Mouse (Mus musculus) kidney, adult 11 months (tissue): ENCODE results near the gene Cflar.
"Not testable (repeated sequence)": the region's sequence is repeated elsewhere in the genome, so short reads cannot be mapped to it uniquely, and the experiment has no call there.

Experiments
- DNase-seq: peaks from one replicate; pipeline ENCODE4 v3.0.0; 2022

Gene Cflar

GRCm38 (mm10) chr1:58711365-58712016, at the start of gene Cflar:
Gene Cflar (plus strand): TSS chr1:58711508.
- peak; percentile 76 for DNase-seq

- DNase-seq, result peak; percentile 11
Measured at GRCm38 (mm10) chr1:58662671-58663070, 48.6 kb upstream of the Cflar start.

- DNase-seq, result not testable (repeated sequence)
Measured at GRCm38 (mm10) chr1:58663365-58663764, 47.9 kb upstream of the Cflar start.

- no peak for DNase-seq
Measured at GRCm38 (mm10) chr1:58668191-58668590, 43.1 kb upstream of the Cflar start.

GRCm38 (mm10) chr1:58669635-58670034, 41.7 kb upstream of the Cflar start:
- not testable (repeated sequence) for DNase-seq

GRCm38 (mm10) chr1:58672116-58672515, 39.2 kb upstream of the Cflar start:
- DNase-seq, result no peak

GRCm38 (mm10) chr1:58675011-58675410, 36.3 kb upstream of the Cflar start:
- DNase-seq, result no peak

GRCm38 (mm10) chr1:58677575-58677974, 33.7 kb upstream of the Cflar start:
- peak; percentile 14 for DNase-seq

- DNase-seq, result not testable (repeated sequence)
Measured at GRCm38 (mm10) chr1:58678412-58678811, 32.9 kb upstream of the Cflar start.

GRCm38 (mm10) chr1:58689426-58689825, 21.9 kb upstream of the Cflar start:
- DNase-seq, result no peak

- no peak for DNase-seq
Measured at GRCm38 (mm10) chr1:58690006-58690744, 21.1 kb upstream of the Cflar start.

GRCm38 (mm10) chr1:58690834-58691488, 20.3 kb upstream of the Cflar start:
- DNase-seq, result peak; percentile 59

- DNase-seq, result not testable (repeated sequence)
Measured at GRCm38 (mm10) chr1:58691718-58692117, 19.6 kb upstream of the Cflar start.

GRCm38 (mm10) chr1:58693696-58694095, 17.6 kb upstream of the Cflar start:
- no peak for DNase-seq

GRCm38 (mm10) chr1:58695810-58696209, 15.5 kb upstream of the Cflar start, which contains the start of gene Als2cr12:
Gene Als2cr12 (minus strand): TSS chr1:58695989.
- not testable (repeated sequence) for DNase-seq

- not testable (repeated sequence) for DNase-seq
Measured at GRCm38 (mm10) chr1:58697607-58698006, 13.7 kb upstream of the Cflar start.

GRCm38 (mm10) chr1:58698781-58699180, 12.5 kb upstream of the Cflar start:
- DNase-seq, result no peak

GRCm38 (mm10) chr1:58699988-58700387, 11.3 kb upstream of the Cflar start:
- DNase-seq, result no peak

GRCm38 (mm10) chr1:58700580-58701162, 10.6 kb upstream of the Cflar start:
- not testable (repeated sequence) for DNase-seq

GRCm38 (mm10) chr1:58710043-58710442, 1.3 kb upstream of the Cflar start:
- DNase-seq, result not testable (repeated sequence)

- DNase-seq, result no peak
Measured at GRCm38 (mm10) chr1:58710711-58711364, 470 bp upstream of the Cflar start.
